Mouse (Mus musculus) limb, embryonic 13.5 days (tissue): Measurements from ENCODE around the gene Cyth4. TPM values are rescaled to one million over a fixed set of nuclear protein-coding genes. Genes with fewer than 3 reads are reported as not detected.

Source experiments
- ATAC-seq: fragments of 200-750 bp; cut with Nextera tagmentation; 2 replicates; pipeline ENCODE4 v1.8.0; 2017; ENCODE audit warnings: low read depth, moderate number of reproducible peaks, moderate TSS enrichment; ENCODE audit not compliant: low FRiP score
- H3K27ac ChIP-seq: fragments of 300-500 bp; sonication (generic); 2 replicates; pipeline ENCODE4 v1.5.1; 2015; ENCODE audit warnings: inconsistent platforms, mild to moderate bottlenecking, moderate library complexity
- H3K27me3 ChIP-seq: fragments of 300-500 bp; sonication (generic); 2 replicates; pipeline ENCODE4 v1.6.1; 2015; ENCODE audit warnings: mild to moderate bottlenecking, inconsistent platforms
- H3K36me3 ChIP-seq: fragments of 300-500 bp; sonication (generic); 2 replicates; pipeline ENCODE4 v1.6.1; 2015; ENCODE audit warnings: inconsistent platforms, mild to moderate bottlenecking, moderate library complexity
- H3K4me1 ChIP-seq: fragments of 300-500 bp; sonication (generic); 2 replicates; pipeline ENCODE4 v1.6.1; 2015; ENCODE audit warnings: inconsistent platforms
- H3K4me2 ChIP-seq: fragments of 300-500 bp; sonication (generic); replicated peaks from 2 replicates; pipeline ENCODE4 v1.6.1; 2015; ENCODE audit warnings: inconsistent platforms, mild to moderate bottlenecking, moderate library complexity
- H3K4me3 ChIP-seq: fragments of 300-500 bp; sonication (generic); 2 replicates; pipeline ENCODE4 v1.5.1; 2015; ENCODE audit warnings: moderate library complexity, mild to moderate bottlenecking, inconsistent platforms
- H3K9ac ChIP-seq: fragments of 300-500 bp; sonication (generic); 2 replicates; pipeline ENCODE4 v1.6.1; 2015; ENCODE audit warnings: mild to moderate bottlenecking, inconsistent platforms
- H3K9me3 ChIP-seq: fragments of 300-500 bp; sonication (generic); 2 replicates; pipeline ENCODE4 v1.6.1; 2016; ENCODE audit warnings: inconsistent platforms
- WGBS: fragments of 180-500 bp; shearing (Covaris S2); methylation state at CpG from one replicate; pipeline ENCODE4 v1.1.7; 2015; 5-methylcytosine and 5-hydroxymethylcytosine counted together
- polyA plus RNA-seq: library from polyadenylated mRNA; unstranded; fragments of >200 nt; fragmentation: Nextera tagmentation; extraction: Ambion mirVana; gene quantifications from 2 replicates; pipeline ENCODE4 v1.2.1, GENCODE M21; 2015

The Cyth4 gene
- polyA plus RNA-seq, 1 experiment from 2014 or later, result 8.7 TPM

DNA sequence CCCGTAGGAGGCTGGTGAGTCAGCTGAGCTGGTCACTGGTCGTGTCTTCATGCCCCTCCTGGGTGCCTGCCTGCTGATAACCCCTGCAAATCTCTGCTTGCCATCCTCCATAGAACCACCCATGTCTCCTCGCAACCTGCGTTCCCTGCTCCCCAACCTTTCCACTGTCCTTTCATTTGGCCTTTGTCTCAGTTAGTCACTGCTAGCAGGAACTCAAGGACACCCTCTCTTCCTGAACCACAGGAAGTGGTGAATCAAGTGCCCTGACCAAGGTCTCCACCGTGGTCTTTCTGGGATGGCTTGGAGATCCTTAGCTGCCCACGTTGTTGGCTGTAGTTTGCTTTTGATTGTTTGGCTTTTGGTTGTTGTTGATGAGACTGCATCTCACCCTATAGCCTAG lies 4.3 kb downstream of the Cyth4 start:
- Histone ChIP-seq H3K4me2 (no peak overlapping the region), H3K9ac (no peak overlapping the region), H3K36me3 (no peaks in the 10 kb centered on the region), H3K27me3 (no peaks in the 10 kb centered on the region), H3K4me3 (no peak overlapping the region), H3K27ac (no peak overlapping the region), H3K9me3 (no peaks in the 10 kb centered on the region; the same call in 1 of the 2 replicates), H3K4me1 (no peaks in the 10 kb centered on the region)
- ATAC-seq, result no peak
- WGBS, result 78% methylated on average over 6 of the region's 6 CpGs

DNA sequence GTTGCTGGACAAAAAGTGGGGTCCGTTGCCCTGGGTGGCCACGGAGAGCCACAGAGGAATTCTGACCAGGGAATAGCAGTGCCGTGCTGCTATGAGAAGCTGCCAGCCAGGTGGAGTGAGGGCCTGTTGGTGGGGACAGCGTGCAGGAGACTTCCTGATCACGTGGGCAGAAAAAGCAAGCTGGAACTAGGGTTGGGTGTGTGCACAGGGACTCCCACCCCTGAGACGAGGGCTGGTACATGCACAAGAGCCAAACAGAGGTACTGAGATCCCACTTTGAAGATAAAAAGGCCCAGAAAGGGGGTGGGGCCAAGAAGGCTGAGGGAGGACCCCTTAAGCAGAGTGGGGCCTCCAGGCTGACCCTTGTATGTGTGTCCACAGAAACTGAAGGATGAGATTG lies 7.4 kb downstream of the Cyth4 start:
- H3K4me1 ChIP-seq, result no peaks in the 10 kb centered on the region
- WGBS, result 63% methylated on average over 6 of the region's 6 CpGs
- no peak overlapping the region for H3K27ac ChIP-seq
- no peaks in the 10 kb centered on the region; the same call in 1 of the 2 replicates for H3K9me3 ChIP-seq
- H3K4me3 ChIP-seq, result no peak overlapping the region
- H3K27me3 ChIP-seq, result no peaks in the 10 kb centered on the region
- ATAC-seq, result no peak
- H3K4me2 ChIP-seq, result no peak overlapping the region
- no peaks in the 10 kb centered on the region for H3K36me3 ChIP-seq
- H3K9ac ChIP-seq, result no peak overlapping the region

DNA sequence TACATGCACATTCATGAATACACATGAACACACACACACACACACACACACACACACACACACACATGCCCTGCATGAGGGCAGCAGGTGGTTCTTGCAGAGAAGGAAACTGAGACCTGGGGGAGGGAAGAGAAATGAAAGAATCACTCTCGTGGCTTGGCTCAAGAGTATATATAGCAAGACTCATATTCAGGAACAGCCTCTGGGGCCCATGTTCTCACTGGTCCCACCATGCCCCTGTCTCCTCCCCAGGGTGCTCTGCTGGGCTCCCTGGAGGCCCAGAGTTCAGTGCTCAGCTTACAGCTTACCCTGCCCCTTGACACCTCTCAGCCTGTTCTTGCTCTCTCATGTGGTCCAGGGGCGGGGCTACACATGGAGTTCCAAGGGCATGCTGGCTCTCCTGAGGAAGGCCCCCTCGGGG lies 8.5 kb downstream of the Cyth4 start:
- H3K4me1 ChIP-seq, result peaks cover under 1% of the 10 kb centered on the region
- H3K4me3 ChIP-seq, result no peak overlapping the region
- no peak overlapping the region for H3K4me2 ChIP-seq
- 29% methylated on average over 3 of the region's 3 CpGs for WGBS
- no peak for ATAC-seq
- no peaks in the 10 kb centered on the region for H3K27me3 ChIP-seq
- H3K9ac ChIP-seq, result no peak overlapping the region
- no peaks in the 10 kb centered on the region for H3K36me3 ChIP-seq
- no peaks in the 10 kb centered on the region; the same call in 1 of the 2 replicates for H3K9me3 ChIP-seq
- no peak overlapping the region for H3K27ac ChIP-seq

GRCm38 (mm10) chr15:78606059-78606458 lies 9.2 kb downstream of the Cyth4 start:
- H3K9me3 ChIP-seq, result no peaks in the 10 kb centered on the region; the same call in 1 of the 2 replicates
- no peak for ATAC-seq
- no peak overlapping the region for H3K4me3 ChIP-seq
- peaks cover 8% of the 10 kb centered on the region for H3K4me1 ChIP-seq
- H3K4me2 ChIP-seq, result no peak overlapping the region
- H3K27ac ChIP-seq, result no peak overlapping the region
- H3K27me3 ChIP-seq, result no peaks in the 10 kb centered on the region
- H3K9ac ChIP-seq, result no peak overlapping the region
- no peaks in the 10 kb centered on the region for H3K36me3 ChIP-seq
- 84% methylated on average over 6 of the region's 6 CpGs for WGBS

DNA sequence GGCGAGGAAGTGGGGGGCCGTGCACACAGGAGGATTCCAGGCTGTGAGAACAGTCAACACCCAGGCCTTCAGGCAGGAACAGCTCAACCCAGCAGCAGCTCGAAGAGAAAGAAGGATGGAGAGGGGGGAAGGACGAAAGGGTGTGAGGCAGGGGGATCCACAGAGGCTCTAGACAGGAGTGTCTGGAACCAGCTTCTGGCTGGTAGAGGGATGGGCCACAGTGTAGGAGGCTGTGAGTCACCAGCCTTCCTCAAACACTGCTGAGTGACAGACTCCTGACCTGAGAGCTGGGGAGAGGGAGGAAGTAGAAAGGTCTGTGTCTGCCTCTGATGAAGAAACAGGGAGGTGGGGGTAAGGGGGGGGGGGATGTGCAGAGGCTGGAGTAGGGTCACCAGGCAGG lies 10.6 kb downstream of the Cyth4 start:
- no peak overlapping the region for H3K9ac ChIP-seq
- 72% methylated on average over 4 of the region's 4 CpGs for WGBS
- no peak overlapping the region for H3K4me2 ChIP-seq
- no peak overlapping the region for H3K27ac ChIP-seq
- peaks cover 12% of the 10 kb centered on the region for H3K4me1 ChIP-seq
- H3K9me3 ChIP-seq, result no peaks in the 10 kb centered on the region
- ATAC-seq, result no peak
- no peak overlapping the region for H3K4me3 ChIP-seq
- no peaks in the 10 kb centered on the region for H3K27me3 ChIP-seq
- no peaks in the 10 kb centered on the region for H3K36me3 ChIP-seq

GRCm38 (mm10) chr15:78610705-78611462 lies 14.0 kb downstream of the Cyth4 start:
- Histone ChIP-seq H3K27ac (peak overlapping the region; percentile 28; the same call in 1 of the 2 replicates), H3K4me1 (peaks cover 12% of the 10 kb centered on the region), H3K4me2 (no peak overlapping the region), H3K27me3 (no peaks in the 10 kb centered on the region), H3K4me3 (no peak overlapping the region), H3K9ac (no peak overlapping the region), H3K36me3 (no peaks in the 10 kb centered on the region), H3K9me3 (no peaks in the 10 kb centered on the region)
- ATAC-seq, result no peak
- WGBS, result 41% methylated on average over 12 of the region's 12 CpGs

DNA sequence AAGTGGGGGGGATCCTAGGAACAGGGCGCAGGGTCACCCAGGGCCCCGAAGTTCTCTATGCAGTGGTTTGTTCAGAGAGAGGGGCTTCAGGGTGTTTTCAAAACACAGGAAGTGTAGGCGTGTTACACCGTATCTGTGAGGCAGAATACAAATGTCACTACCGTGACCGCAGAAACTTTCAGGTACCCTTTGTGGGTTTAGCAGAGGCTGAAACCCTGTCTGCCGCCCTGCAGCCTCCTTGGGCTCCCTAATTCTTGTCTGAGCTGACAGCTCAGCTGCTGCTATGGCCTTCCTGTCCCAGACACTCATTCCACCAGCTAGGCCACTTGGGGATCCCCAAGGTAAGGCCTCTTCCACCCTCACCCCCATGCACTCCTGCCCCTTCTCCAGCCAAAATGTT lies 17.7 kb downstream of the Cyth4 start:
- H3K9ac ChIP-seq, result no peak overlapping the region
- no peak for ATAC-seq
- no peak overlapping the region for H3K4me2 ChIP-seq
- H3K9me3 ChIP-seq, result no peaks in the 10 kb centered on the region
- 0 out of 2 replicates have a peak, but pooled peaks cover 4% of the 10 kb centered on the region for H3K27me3 ChIP-seq
- H3K36me3 ChIP-seq, result no peaks in the 10 kb centered on the region
- H3K4me3 ChIP-seq, result no peak overlapping the region
- no peak overlapping the region for H3K27ac ChIP-seq
- H3K4me1 ChIP-seq, result peaks cover 12% of the 10 kb centered on the region
- 89% methylated on average over 7 of the region's 7 CpGs for WGBS

DNA sequence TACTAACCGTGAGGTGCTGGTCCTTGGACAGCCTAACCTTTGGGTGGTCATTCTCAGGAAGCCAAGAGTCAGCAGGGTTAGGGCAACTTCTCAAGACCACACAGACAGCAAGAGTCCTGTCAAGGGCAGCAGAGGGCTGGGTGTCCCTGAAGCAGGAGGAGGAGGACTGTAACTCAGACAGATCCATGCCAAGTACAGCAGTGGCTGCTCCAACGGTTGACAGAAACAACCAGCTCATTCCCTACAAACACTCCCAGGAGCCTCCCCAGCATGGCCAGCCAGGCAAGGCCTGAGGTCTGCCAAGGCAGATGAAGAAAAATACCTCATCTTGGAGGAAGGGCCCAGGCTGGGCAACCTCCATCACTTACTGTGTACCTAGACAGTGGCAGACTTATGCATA lies 20.1 kb downstream of the Cyth4 start:
- ATAC-seq, result no peak
- Histone ChIP-seq H3K27ac (no peak overlapping the region), H3K4me2 (no peak overlapping the region), H3K9ac (no peak overlapping the region), H3K27me3 (peaks cover 21% of the 10 kb centered on the region; the same call in 1 of the 2 replicates), H3K36me3 (no peaks in the 10 kb centered on the region), H3K4me3 (no peak overlapping the region), H3K9me3 (no peaks in the 10 kb centered on the region), H3K4me1 (no peaks in the 10 kb centered on the region)
- WGBS, result 75% methylated on average over 2 of the region's 2 CpGs

DNA sequence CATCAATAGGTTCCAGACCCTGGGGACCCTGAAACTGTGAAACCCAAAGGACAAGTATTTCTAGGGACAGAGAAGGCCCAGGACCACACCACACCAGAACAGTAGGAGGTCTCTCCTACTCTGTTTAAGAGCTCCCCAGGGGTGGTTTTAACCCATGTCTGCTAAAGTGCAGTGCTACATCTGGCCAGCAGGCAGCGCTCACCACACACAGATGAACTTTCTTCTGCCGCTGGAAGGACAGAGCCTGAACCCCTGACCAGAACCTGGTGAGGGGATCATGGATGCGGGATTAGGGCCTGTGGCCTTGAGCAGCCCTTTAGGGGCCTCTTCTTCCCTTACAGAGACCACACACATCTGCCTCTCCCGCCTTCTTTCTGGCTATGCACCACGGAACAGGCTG lies 26.6 kb downstream of the Cyth4 start:
- Histone ChIP-seq H3K9me3 (no peaks in the 10 kb centered on the region), H3K4me3 (no peak overlapping the region), H3K4me2 (no peak overlapping the region), H3K36me3 (no peaks in the 10 kb centered on the region), H3K27me3 (peaks cover 38% of the 10 kb centered on the region), H3K27ac (no peak overlapping the region), H3K9ac (no peak overlapping the region), H3K4me1 (peaks cover 5% of the 10 kb centered on the region; the same call in 1 of the 2 replicates)
- ATAC-seq, result no peak
- 11% methylated on average over 5 of the region's 5 CpGs for WGBS

DNA sequence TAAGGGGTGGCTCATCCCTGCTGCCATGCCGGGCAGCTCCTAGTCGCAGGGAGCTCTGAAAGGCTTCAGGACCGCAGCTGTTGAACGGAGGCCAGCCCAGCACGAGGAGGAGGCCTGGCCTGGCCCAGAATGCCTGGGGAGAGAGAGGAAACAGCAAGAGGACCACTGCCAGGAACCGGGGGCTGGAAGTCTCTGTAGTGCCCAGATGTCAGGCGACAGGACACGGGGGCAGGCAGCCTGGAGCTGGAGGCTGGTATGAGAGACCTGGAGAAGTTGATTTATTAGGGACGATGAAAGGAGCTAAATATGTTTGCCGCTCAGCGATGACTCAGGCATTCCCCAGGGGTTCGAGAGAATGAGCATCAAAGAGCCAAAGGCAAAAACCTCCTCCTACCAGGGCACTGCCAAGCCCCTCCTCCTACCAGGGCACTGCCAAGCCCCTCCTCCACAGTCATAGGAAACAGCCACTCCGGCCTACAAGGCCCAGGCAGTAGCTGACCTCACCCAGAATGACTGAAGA lies 27.6 kb downstream of the Cyth4 start:
- Histone ChIP-seq H3K27ac (no peak overlapping the region), H3K9ac (no peak overlapping the region), H3K36me3 (no peaks in the 10 kb centered on the region), H3K4me3 (no peak overlapping the region), H3K4me2 (no peak overlapping the region), H3K9me3 (no peaks in the 10 kb centered on the region), H3K27me3 (peaks cover 34% of the 10 kb centered on the region), H3K4me1 (peaks cover 5% of the 10 kb centered on the region; the same call in 1 of the 2 replicates)
- ATAC-seq, result no peak
- 50% methylated on average over 13 of the region's 13 CpGs for WGBS

- Histone ChIP-seq H3K4me2 (no peak overlapping the region), H3K27me3 (peaks cover 32% of the 10 kb centered on the region), H3K4me1 (peaks cover 5% of the 10 kb centered on the region; the same call in 1 of the 2 replicates), H3K27ac (0 out of 2 replicates have a peak overlapping the region, but pooled peaks have one; percentile 6), H3K9ac (no peak overlapping the region), H3K9me3 (no peaks in the 10 kb centered on the region), H3K36me3 (no peaks in the 10 kb centered on the region), H3K4me3 (no peak overlapping the region)
- 66% methylated on average over 3 of the region's 3 CpGs for WGBS
- no peak for ATAC-seq
Observed at GRCm38 (mm10) chr15:78624961-78625360, 28.1 kb downstream of the Cyth4 start.

DNA sequence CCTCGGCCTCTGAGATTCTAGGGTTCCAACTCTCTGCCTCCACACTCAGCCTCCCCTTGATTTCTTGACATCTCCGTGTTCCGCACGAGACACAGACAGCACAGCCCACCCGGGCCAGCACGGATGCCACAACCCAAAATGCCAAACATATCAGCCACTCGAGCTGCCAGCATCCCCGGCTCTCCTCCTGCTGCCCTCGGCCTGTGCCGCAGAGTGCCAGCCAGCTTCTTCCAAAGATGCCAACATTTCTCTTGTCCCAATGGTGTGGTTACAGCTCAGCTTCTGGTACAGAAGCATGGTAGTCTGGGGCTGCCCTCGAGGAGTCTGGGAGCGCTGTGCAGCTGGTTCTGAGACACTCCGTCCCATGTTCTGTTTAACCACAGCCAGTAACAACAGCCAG lies 29.4 kb downstream of the Cyth4 start:
- 86% methylated on average over 13 of the region's 13 CpGs for WGBS
- Histone ChIP-seq H3K4me1 (peaks cover 5% of the 10 kb centered on the region; the same call in 1 of the 2 replicates), H3K4me3 (no peak overlapping the region)

More for the DNA sequence above, 29.4 kb downstream of the Cyth4 start:
- H3K4me2 ChIP-seq, result no peak overlapping the region
- no peak for ATAC-seq
- H3K9ac ChIP-seq, result no peak overlapping the region
- H3K9me3 ChIP-seq, result no peaks in the 10 kb centered on the region
- peaks cover 24% of the 10 kb centered on the region for H3K27me3 ChIP-seq
- H3K36me3 ChIP-seq, result no peaks in the 10 kb centered on the region
- H3K27ac ChIP-seq, result no peak overlapping the region
